Mouse (Mus musculus) kidney, adult 9 months (tissue): Measurements from ENCODE around the gene Spcs1.

Experiments
- DNase-seq: peaks from one replicate; pipeline ENCODE4 v3.0.0; 2022

Spcs1 gene

GRCm38 (mm10) chr14:31001307-31002205 is at the start of gene Spcs1, which contains the start of gene Glt8d1:
Spcs1 (minus strand) TSS chr14:31001672.
Glt8d1 (plus strand) TSS chr14:31001400.
- DNase-seq, result peak; percentile 88

DNA sequence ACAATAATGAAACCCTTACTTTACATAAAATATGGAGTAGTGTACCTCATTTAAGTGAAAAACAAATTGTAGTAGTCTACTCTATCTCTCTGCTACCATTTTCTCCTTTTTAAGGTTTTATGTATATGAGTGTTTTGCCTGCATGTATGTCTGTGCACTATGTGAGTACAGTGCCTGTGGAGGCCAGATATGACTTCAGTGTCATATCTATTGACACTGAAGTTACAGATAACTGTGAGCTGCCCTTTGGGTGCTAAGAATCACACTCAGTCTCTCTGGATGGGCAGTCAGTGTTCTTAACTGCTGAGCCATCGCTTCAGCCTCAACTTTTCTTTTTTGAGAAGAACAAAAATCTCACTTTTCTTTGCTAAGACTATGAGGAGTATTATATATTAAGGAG is 44.3 kb upstream of the Spcs1 start:
- DNase-seq, result no peak

DNA sequence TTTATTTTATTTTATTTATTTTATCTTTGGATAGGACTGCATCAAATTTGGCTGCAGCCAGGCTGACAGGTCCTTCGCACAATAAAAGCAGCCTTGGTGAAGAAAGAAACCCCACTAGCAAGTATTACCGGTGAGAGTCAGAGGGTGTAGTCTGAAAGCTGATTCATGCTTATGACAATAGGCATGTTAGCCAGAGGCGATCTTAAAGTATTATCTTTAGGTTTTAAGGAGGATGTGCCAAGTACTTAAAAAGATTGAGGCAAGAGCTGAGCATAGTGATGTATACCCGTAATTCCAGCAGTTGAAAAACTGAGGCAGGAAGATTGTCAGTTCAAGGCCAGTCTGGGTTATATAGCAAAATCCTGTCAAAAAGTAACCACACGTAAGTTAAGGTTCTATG is 43.8 kb upstream of the Spcs1 start:
- DNase-seq, result no peak

DNA sequence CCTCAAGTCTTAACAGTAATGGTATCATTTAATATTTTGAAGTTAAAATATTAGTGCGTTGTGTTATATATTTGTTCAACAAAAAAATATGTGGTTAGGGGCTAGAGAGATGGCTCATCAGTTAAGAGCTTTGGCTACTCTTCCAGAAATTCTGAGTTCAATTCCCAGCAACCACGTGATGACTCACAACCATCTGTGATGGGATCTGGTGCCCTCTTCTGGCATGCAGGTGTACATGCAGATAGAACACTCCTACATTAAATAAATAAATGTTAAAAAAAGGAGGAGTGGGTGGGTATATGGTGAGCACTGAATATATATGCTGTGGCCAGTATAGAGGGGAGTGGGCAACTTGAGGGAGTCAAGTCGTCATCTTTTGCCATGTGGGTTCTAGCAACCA is 24.3 kb upstream of the Spcs1 start:
- no peak for DNase-seq

- peak; percentile 54 for DNase-seq
These were observed 21.1 kb upstream of the Spcs1 start for GRCm38 (mm10) chr14:31022579-31022978.

DNA sequence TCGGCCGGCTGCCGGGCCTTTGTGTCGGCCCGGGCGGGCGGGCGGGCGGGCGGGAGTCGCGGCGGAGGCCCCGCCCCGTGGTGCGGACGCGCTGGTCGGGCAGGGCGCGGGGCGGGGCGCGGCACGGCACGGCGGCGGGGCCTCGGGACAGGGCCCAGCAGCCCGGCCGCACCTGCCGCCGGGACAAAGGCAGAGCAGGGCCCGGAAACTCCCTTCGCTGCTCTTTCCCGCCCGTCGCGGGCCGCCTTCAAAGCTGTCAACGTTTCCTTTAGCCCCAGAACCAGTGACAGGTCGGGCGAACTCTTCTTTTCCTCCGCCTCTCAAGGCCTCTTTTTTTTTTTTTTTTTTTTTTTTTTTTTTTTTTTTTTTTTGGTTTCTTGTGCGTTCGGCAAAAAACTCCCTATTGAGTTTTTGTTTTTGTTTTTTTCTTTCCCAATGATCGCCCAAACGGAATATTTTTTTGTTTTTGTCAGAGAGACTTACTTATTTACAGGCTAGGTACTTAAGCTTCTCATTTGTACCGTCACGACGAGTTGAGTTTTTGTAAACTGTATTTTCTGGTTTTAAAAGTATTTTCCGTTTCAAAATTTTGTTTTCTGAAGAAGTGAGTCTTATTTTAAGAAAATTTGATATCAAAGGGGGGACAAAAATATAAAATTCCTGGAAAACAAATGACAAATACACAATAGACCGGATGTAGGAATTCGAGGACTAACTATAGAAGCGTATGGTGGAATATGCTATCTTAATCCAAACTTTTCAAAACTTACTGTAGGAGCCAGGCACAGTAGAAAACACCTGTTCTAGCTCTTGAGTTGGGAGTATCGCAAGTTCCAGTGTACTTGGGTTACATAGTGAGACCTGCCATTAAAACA is 18.1 kb upstream of the Spcs1 start:
- peak; percentile 78 for DNase-seq

GRCm38 (mm10) chr14:31018860-31019291 is 17.4 kb upstream of the Spcs1 start, which contains the start of the genes Pbrm1 and Gnl3:
Pbrm1 (plus strand) TSS chr14:31019138.
Gnl3 (minus strand) TSS chr14:31019152.
- DNase-seq, result peak; percentile 97

- peak; percentile 32 for DNase-seq
These were observed 16.4 kb upstream of the Spcs1 start for GRCm38 (mm10) chr14:31017854-31018253.

GRCm38 (mm10) chr14:31016063-31016462 is 14.6 kb upstream of the Spcs1 start:
- DNase-seq, result no peak

DNA sequence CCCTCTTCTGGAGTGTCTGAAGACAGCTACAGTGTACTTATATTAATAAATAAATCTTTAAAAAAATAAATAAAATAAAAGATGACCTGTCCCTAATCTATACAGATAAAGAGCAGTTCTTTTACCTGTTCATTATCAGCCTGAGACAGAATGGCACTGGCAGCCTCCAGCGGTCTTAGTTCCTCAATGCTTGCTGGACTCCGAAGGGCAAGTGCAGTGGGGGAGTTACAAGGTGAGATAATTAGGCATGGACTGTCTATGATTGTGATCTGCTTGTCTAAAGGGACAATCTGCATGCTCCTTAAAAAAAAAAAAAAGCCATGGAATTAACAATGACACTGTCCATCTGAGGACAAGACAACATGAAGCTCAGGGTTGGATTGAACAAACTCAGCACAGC is 12.5 kb upstream of the Spcs1 start:
- no peak for DNase-seq

DNA sequence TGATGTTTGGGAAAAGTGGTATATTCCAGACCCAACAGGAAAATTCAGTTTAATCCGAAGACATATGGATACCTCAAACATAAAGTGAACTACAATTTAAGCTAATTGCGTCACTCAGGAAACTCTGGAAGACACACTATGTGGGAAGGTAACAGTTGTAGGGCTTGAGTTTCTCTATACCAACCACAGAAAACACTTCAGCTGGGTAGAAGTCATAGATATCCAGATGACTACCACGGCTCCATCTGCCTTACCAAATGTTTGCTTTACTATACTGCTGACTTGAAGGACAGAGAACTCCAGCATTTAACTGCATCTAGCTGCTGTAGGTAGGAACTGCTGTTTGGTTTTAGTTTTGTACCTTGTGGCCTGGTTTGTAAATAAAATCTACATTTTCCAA is 10.1 kb upstream of the Spcs1 start:
- DNase-seq, result no peak

DNA sequence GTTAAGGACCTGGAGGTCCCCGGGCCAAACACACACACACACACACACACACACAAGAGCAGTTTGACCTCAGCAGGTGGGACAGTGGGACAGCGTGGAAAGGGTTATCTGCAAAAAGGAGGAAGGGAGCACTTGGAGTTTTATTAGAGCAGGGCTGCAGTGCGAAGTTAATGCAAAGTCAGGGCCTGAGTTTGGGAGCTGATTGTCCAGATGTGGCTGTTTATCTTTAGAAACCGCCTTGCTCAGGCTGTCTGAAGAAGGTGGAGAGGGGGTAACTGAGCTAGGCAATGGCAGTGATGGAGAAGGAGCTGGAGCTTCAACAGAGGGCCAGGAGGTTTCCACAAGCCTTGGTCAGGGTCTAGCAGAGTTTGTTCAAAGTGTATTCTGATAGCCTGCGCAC is 5.3 kb upstream of the Spcs1 start:
- DNase-seq, result no peak

GRCm38 (mm10) chr14:31004527-31004926 is 3.1 kb upstream of the Spcs1 start:
- DNase-seq, result no peak

GRCm38 (mm10) chr14:31000816-31001306 is 611 bp downstream of the Spcs1 start:
- no peak for DNase-seq

DNA sequence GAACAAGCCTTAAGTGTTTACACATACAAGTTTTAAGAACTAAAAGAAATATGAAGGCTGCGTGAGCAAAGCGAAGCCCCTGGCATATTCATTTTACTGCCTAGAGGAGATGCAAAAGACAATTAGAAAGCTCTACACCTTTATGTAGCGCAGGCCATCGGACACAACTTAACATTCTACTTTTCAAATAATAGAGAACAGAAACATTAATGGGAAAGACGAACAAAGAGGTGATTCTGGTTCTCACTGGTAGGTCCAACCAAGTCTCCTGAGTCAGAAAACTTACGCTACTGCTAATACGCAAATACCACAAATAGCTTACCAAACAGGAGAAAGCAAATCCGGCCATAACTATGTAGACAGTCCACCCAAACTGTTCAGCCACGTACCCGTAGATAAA is 1.1 kb downstream of the Spcs1 start:
- DNase-seq, result no peak

DNA sequence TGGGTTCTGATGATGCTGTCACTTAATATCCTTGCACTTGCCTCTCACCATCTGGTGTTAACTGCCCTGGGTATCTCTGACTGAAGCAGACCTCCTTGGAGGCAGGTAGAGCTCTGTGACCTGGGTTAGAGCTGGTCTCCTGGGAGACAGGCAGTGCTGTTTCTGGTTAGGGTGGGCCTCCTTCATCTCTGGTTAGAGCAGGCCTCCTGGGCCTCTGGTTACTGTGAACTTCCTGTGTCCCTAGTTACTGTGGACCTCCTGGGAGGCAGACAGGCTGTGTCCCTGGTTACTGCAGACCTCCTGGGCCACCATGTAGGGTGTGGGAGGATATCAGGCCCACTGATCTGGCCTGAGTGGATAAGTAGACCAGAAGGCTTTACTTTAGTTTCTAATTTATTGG is 5.1 kb downstream of the Spcs1 start:
- no peak for DNase-seq

DNA sequence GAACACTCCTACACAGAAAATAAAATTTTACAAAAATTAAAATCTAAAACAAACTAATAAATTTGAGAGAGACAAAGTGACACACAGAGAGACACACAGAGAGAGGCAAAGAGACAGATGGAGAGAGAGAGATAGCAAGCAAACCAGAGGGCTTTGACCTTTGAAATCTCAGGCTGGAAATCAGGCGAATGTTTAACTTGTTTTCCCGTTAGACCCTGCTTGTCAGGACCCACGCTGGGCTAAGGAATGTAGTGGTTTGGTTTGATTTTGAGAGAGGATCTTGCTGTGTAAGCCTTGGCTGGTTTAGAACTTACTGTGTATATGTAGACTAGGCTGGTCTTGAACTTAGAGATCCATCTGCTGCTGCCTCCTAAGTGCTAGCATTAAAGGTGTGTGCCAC is 25.2 kb downstream of the Spcs1 start:
- DNase-seq, result peak; percentile 78

DNA sequence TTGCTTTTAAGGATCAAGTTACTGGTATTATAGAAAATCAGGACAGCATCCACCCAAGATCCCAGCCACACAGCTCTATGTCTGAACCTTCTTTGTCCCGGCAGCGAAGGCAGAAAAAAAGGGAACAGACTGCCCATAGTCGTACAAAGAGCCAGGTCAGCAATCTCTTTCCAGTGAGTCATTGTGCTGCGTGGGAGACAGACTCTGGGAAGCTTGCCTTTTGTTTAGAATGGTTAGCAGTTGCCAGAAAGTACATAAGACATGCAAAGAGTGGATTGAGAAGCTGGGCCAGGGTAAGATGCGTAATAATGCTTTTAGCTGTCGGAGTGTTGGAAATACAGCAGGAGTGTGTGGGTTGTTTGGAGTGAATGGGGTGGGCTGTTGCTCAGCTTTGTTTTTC is 27.3 kb downstream of the Spcs1 start:
- peak; percentile 40 for DNase-seq

- peak; percentile 73 for DNase-seq
These were observed 41.1 kb downstream of the Spcs1 start for GRCm38 (mm10) chr14:30960366-30960765.

DNA sequence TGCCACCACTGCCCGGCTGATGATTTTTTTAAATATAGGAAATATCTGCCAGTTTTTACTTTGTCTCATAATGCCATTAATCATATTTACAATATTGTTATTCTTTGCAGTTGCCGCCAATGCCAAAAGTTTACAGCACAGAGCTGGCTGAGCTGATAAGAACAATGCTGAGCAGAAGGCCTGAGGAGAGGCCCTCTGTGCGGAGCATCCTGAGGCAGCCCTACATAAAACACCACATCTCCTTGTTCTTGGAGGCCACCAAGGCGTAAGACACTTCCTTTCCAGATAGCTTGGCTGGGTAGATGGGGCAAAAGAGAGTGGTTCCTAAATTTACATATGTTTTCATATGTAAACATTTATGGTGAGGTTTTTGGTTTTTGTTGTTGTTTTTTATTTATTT is 42.4 kb downstream of the Spcs1 start:
- no peak for DNase-seq

DNA sequence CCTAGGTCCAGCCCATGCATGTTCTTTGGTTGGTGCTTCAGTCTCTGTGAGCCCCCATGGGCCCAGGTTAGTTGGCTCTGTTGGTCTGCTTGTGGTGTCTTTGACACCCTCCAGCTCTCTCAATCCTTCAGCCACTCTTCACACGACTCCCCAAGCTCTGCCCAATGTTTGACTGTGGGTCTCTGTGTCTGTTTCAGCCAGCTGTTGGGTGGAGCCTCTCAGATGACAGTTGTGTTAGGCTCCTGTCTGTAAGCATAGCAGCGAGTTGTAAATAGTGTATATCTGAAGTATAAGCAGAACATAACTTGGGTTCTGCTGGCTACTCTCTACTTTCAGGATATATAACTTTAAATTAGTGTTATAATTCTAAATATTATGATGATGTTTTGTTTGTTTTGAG is 43.0 kb downstream of the Spcs1 start:
- DNase-seq, result no peak

- peak; percentile 98 for DNase-seq
These were observed 50.2 kb downstream of the Spcs1 start, which contains the start of gene Nek4 for GRCm38 (mm10) chr14:30951154-30951825. Nek4 (plus strand) TSS chr14:30951377.

GRCm38 (mm10) chr14:30949986-30950385 is 51.5 kb downstream of the Spcs1 start:
- DNase-seq, result no peak
